Mouse (Mus musculus): Measurements from ENCODE around the gene Gm49510.

DNA sequence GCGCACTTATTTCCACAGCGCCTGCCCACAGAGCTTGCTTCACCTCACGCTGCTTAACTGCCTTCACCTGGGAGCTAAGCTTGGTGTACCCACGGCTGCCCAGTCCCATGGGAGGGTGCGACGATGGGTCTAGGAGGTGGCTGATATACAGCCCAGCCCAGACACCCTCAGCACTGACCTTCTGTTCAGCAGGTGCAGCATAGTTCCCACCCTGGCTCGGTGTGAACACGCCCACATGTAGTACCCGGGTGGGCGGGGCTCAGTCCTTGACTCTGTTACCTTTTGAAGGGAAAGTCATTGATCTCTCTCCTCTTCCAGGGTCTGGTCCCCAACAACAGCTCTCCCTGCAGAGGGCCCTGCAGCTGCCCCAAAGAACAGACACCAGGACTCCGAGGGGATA, 60.1 kb downstream of the Gm49510 start:
- TF ChIP-seq CTCF (conservative IDR thresholded peaks at IDR 0.05 in 1 of 2, IDR thresholded peaks at IDR 0.05 in 1 of 2; ENCODE audit: low read depth in 2 of 2, low read length in 2 of 2) (no peak), E2F4 (IDR thresholded peaks at IDR 0.05; ENCODE audit: insufficient replicate concordance, low read depth, low read length) (no peak), ELF1 (IDR thresholded peaks at IDR 0.05; ENCODE audit: low read depth, low read length) (no peak), ETS1 (conservative IDR thresholded peaks at IDR 0.05; ENCODE audit: low read depth, low read length) (no peak), BHLHE40 (IDR thresholded peaks at IDR 0.05; ENCODE audit: low read depth, low read length) (no peak), POLR2A (IDR thresholded peaks at IDR 0.05; ENCODE audit: low read depth, low read length) (no peak), RAD21 (IDR thresholded peaks at IDR 0.05; ENCODE audit: low read depth, low read length) (no peak), ZMIZ1 (IDR thresholded peaks at IDR 0.05; ENCODE audit: low read depth, low read length) (no peak), CHD1 (IDR thresholded peaks at IDR 0.05; ENCODE audit: low read depth, low read length) (no peak), ZKSCAN1 (IDR thresholded peaks at IDR 0.05; ENCODE audit: borderline replicate concordance, low read depth, low read length) (no peak), POLR2AphosphoS2 (IDR thresholded peaks at IDR 0.05; ENCODE audit: low read depth, low read length) (no peak), USF1 (IDR thresholded peaks at IDR 0.05; ENCODE audit: low read depth, low read length) (no peak), TCF12 (IDR thresholded peaks at IDR 0.05; ENCODE audit: low read depth, low read length) (no peak), KAT2A (IDR thresholded peaks at IDR 0.05; ENCODE audit: insufficient replicate concordance, low read length) (no peak)
